Comparison of ENCODE assay signal across 9 mouse cellular contexts in genomic region chr16:38521211-38521987, GRCm38 (mm10). TPM values are rescaled to one million over a fixed set of nuclear protein-coding genes. Genes with fewer than 3 reads are reported as not detected.
DNase-seq lines count a peak whose midpoint lies in the region; ATAC-seq and TF ChIP-seq lines count a peak whose summit lies in the region.
"Had no signal": no experiment of that assay in that cellular context is flagged by ENCODE, and none has a peak within 500 bp of the region (broad histone marks: within the 10 kb centered on the region; RNA-seq: fewer than 3 reads in every experiment).

No protein-coding gene starts in this region.

- TF ChIP-seq CTCF in left cerebral cortex, adult 2 months (IDR thresholded peaks at IDR 0.05): no peak

- intact Hi-C loops in left cerebral cortex, adult 2 months (cut with DNase I): no loop called here
- intact Hi-C loops in left cerebral cortex, postnatal 36 days (cut with DNase I): no loop called here
- intact Hi-C loops in gastrocnemius, postnatal 14 days (cut with DNase I; ENCODE audit: low total_unique reads): no loop called here

- H3K9me3 ChIP-seq in intestine, embryonic 15.5 days: no peaks in the 10 kb centered on the region
- H3K9me3 ChIP-seq in neural tube, embryonic 12.5 days: no peaks in the 10 kb centered on the region

- 0 out of 2 replicates have a peak overlapping the region, but pooled peaks have one; percentile 8 for H3K9ac ChIP-seq in intestine, embryonic 15.5 days
- peak overlapping the region; percentile 45 for H3K9ac ChIP-seq in neural tube, embryonic 12.5 days

- 20% methylated on average over 8 of the region's 8 CpGs for WGBS in intestine, embryonic 15.5 days
- WGBS in neural tube, embryonic 12.5 days: 41% methylated on average over 8 of the region's 8 CpGs

- H3K27ac ChIP-seq in left cerebral cortex, adult 2 months: no peak overlapping the region
- no peak overlapping the region for H3K27ac ChIP-seq in intestine, embryonic 15.5 days
- no peak overlapping the region for H3K27ac ChIP-seq in neural tube, embryonic 12.5 days

- peaks cover 8% of the 10 kb centered on the region; the same call in 1 of the 2 replicates for H3K4me1 ChIP-seq in intestine, embryonic 15.5 days (replicated peaks)
- peaks cover 8% of the 10 kb centered on the region for H3K4me1 ChIP-seq in neural tube, embryonic 12.5 days

- DNase-seq in left cerebral cortex, adult 2 months (ENCODE audit: extremely low spot score in 1 of 2, low spot score in 2 of 2): no peak
- no peak for DNase-seq in left cerebral cortex, postnatal 36 days (ENCODE audit: low spot score in 2 of 2)
- DNase-seq in embryo, embryonic 10 days (ENCODE audit: low spot score): peak; percentile 14
- DNase-seq in adrenal gland, postnatal 25 days: no peak
- DNase-seq in gastrocnemius, postnatal 14 days: no peak
- DNase-seq: cerebellum, adult 11 months had no signal

- peaks cover 3% of the 10 kb centered on the region; the same call in 1 of the 2 replicates for H3K36me3 ChIP-seq in intestine, embryonic 15.5 days
- H3K36me3 ChIP-seq in neural tube, embryonic 12.5 days: peaks cover 41% of the 10 kb centered on the region

- ATAC-seq in intestine, embryonic 15.5 days: no peak
- no peak for ATAC-seq in neural tube, embryonic 12.5 days (ENCODE audit: low FRiP score, low read depth)
- no peak for ATAC-seq in megakaryocyte-erythroid progenitor cell, adult 5-6 weeks (replicated peaks; ENCODE audit: low FRiP score, low TSS enrichment, poor library complexity, severe bottlenecking)

- peak overlapping the region; percentile 67 for H3K4me3 ChIP-seq in left cerebral cortex, adult 2 months
- H3K4me3 ChIP-seq in intestine, embryonic 15.5 days (replicated peaks): peak overlapping the region; percentile 93
- peak overlapping the region; percentile 95 for H3K4me3 ChIP-seq in neural tube, embryonic 12.5 days

- no peaks in the 10 kb centered on the region for H3K27me3 ChIP-seq in intestine, embryonic 15.5 days (replicated peaks)
- H3K27me3 ChIP-seq in neural tube, embryonic 12.5 days (replicated peaks): no peaks in the 10 kb centered on the region

- peak overlapping the region; percentile 53 for H3K4me2 ChIP-seq in intestine, embryonic 15.5 days (replicated peaks)
- peak overlapping the region; percentile 66 for H3K4me2 ChIP-seq in neural tube, embryonic 12.5 days (replicated peaks)

RNA-seq across cellular contexts. Expression of gene Timmdc1, which starts 1.1 kb away (rescaled TPM):
- 10 to 100 TPM; 32.2 to 33.4 TPM for total RNA-seq in left cerebral cortex, adult 2 months (2021)
- 10 to 100 TPM; 33.8 to 34.9 TPM for total RNA-seq in left cerebral cortex, postnatal 36 days (2021)
- polyA plus RNA-seq in intestine, embryonic 15.5 days (2015; fragmentation: Nextera tagmentation; extraction: Ambion mirVana): 25.6 and 26.6 TPM in 2 replicates
- 31.6 and 38.3 TPM in 2 replicates for polyA plus RNA-seq in neural tube, embryonic 12.5 days (2016; fragmentation: Nextera tagmentation; extraction: Ambion mirVana)
- total RNA-seq in megakaryocyte-erythroid progenitor cell, adult 5-6 weeks (2014; fragmentation: Nextera tagmentation): 22.1 and 23.3 TPM in 2 replicates
- 32.0 and 33.0 TPM in 2 replicates for total RNA-seq in megakaryocyte-erythroid progenitor cell, adult 5-6 weeks (2017)
- 39.1 and 44.3 TPM in 2 replicates for total RNA-seq in adrenal gland, postnatal 25 days (2021)
- total RNA-seq in gastrocnemius, postnatal 14 days (2021): 10 to 100 TPM; 40.7 to 45.0 TPM

RNA-seq across cellular contexts. Expression of gene Poglut1, which starts 28.7 kb away (rescaled TPM):
- total RNA-seq in left cerebral cortex, adult 2 months (2021): 10 to 100 TPM; 41.8 to 44.0 TPM
- total RNA-seq in left cerebral cortex, postnatal 36 days (2021): 10 to 100 TPM; 39.6 to 45.3 TPM
- polyA plus RNA-seq in intestine, embryonic 15.5 days (2015; fragmentation: Nextera tagmentation; extraction: Ambion mirVana): 35.6 and 38.6 TPM in 2 replicates
- polyA plus RNA-seq in neural tube, embryonic 12.5 days (2016; fragmentation: Nextera tagmentation; extraction: Ambion mirVana): 70.2 and 72.9 TPM in 2 replicates
- 22.2 and 32.6 TPM in 2 replicates for total RNA-seq in megakaryocyte-erythroid progenitor cell, adult 5-6 weeks (2014; fragmentation: Nextera tagmentation)
- total RNA-seq in megakaryocyte-erythroid progenitor cell, adult 5-6 weeks (2017): 21.9 and 23.2 TPM in 2 replicates
- total RNA-seq in adrenal gland, postnatal 25 days (2021): 29.6 and 34.0 TPM in 2 replicates
- 1 to 10 TPM; 8.3 to 9.0 TPM for total RNA-seq in gastrocnemius, postnatal 14 days (2021)

RNA-seq across cellular contexts. Expression of gene Tmem39a, which starts 37.1 kb away (rescaled TPM):
- total RNA-seq in left cerebral cortex, adult 2 months (2021): 10 to 100 TPM; 23.5 to 24.9 TPM
- 10 to 100 TPM; 16.2 to 22.4 TPM for total RNA-seq in left cerebral cortex, postnatal 36 days (2021)
- polyA plus RNA-seq in intestine, embryonic 15.5 days (2015; fragmentation: Nextera tagmentation; extraction: Ambion mirVana): 89.5 and 92.8 TPM in 2 replicates
- polyA plus RNA-seq in neural tube, embryonic 12.5 days (2016; fragmentation: Nextera tagmentation; extraction: Ambion mirVana): 67.1 and 68.6 TPM in 2 replicates
- 32.5 and 48.5 TPM in 2 replicates for total RNA-seq in megakaryocyte-erythroid progenitor cell, adult 5-6 weeks (2014; fragmentation: Nextera tagmentation)
- total RNA-seq in megakaryocyte-erythroid progenitor cell, adult 5-6 weeks (2017): 23.8 and 51.7 TPM in 2 replicates
- 74.4 and 80.8 TPM in 2 replicates for total RNA-seq in adrenal gland, postnatal 25 days (2021)
- total RNA-seq in gastrocnemius, postnatal 14 days (2021): 10 to 100 TPM; 17.3 to 19.1 TPM
